Mouse (Mus musculus) left cerebral cortex, postnatal 4 days (tissue): ENCODE measurements around the gene Igf1r. TPM values are rescaled to one million over a fixed set of nuclear protein-coding genes. Genes with fewer than 3 reads are reported as not detected.

Source experiments
- DNase-seq: peaks from one replicate; pipeline ENCODE4 v3.0.0-alpha.2; 2022
- intact Hi-C: fragments of 180-260 bp; cut with DNase I; formaldehyde crosslinking; loops from one replicate; pipeline ENCODE4 v1.15.1; 2025
- total RNA-seq, 2 experiments: library from RNA; stranded (reverse); gene quantifications; 2 replicates each; pipeline ENCODE4 v1.2.3; 2021

Igf1r gene
- total RNA-seq, 2 experiments from 2014 or later: 64.2 to 70.0 TPM

GRCm38 (mm10) chr7:68071050-68071449, 118.4 kb downstream of the Igf1r start:
- intact Hi-C loops: no loop called here
- DNase-seq: no peak

DNA sequence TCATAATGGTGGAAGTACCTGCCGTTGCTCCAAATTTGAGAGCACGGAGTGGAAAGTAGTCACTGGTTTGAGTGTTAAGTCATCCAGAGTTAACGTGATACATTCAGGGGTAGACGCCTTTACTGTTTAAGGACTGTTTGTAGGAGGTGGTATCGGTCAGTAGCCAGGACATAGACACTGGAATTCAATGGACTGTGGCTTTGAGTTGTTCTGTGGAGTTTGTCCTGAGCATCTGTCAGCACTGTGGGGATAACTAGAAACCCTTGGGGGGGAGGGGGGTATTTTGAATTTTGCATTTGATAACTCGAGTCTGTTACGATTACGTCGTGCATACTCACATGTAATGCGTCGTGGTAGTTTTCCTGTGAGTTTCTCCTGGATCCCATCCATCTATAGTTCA, 119.1 kb downstream of the Igf1r start:
- intact Hi-C loops: no loop called here
- DNase-seq: no peak

- intact Hi-C loops: no loop called here
- no peak for DNase-seq
Measured at GRCm38 (mm10) chr7:68072524-68073459, 120.2 kb downstream of the Igf1r start.

- intact Hi-C loops: no loop called here
- no peak for DNase-seq
Measured at GRCm38 (mm10) chr7:68073460-68073806, 120.8 kb downstream of the Igf1r start.

DNA sequence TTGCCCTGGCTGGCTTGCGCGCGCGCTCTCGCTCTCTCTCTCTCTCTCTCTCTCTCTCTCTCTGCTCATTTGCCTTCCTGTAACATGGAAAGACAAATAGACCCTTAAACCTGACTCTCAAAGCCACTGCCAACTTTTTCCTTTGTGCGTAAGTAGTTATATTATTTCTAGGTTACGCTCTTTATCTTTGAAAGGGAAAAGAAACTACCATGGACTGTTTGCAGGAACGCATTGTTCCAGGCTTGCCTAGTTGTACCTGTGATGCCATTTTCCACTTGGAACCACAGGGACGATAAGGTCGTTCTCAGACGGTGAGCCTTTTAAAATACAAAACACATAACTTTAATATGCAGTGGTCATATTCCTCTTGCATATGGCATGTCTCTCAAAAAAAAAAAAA, 122.1 kb downstream of the Igf1r start:
- no peak for DNase-seq
- intact Hi-C loops: no loop called here

- intact Hi-C loops: no loop called here
- no peak for DNase-seq
Measured at GRCm38 (mm10) chr7:68075401-68075800, 122.8 kb downstream of the Igf1r start.

DNA sequence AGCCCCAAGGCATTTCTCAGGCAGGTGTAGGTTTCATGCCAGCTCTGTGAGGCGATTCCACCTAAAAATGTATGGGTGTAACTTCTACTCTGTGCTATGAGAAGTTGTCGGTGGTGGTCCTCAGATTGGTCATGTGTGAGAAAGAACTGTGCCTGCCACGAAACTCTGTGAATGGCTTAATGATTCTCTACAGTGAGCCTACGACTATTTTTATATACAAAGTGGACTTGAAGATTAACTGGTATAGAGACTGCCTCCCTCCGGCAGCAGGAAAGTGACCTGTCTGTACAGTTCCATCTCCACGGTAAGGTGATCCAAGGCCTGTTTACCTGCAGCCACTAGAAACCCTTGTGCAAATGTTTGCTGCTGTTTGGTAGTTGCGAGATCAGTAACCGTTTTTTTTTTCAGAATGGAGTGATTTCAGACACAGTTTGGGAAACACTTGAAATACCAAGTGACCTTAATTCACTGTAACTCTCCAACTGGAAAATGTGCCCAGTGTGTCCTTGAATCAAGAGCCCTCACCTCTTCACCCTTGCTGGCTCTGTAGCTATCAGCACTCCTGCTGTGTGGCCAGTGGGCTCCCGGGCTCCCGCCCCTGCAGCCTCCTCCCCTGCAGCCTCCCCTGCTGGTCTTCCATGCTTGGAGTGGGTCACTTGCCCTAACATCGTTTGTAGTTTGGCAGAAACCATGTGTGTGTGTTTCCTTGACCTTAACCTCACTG, 127.7 kb downstream of the Igf1r start:
- intact Hi-C loops: no loop called here

GRCm38 (mm10) chr7:68085338-68085737, 132.7 kb downstream of the Igf1r start:
- peak; percentile 64 for DNase-seq
- intact Hi-C loops: no loop called here

More for the DNA sequence above, 127.7 kb downstream of the Igf1r start:
- no peak for DNase-seq

DNA sequence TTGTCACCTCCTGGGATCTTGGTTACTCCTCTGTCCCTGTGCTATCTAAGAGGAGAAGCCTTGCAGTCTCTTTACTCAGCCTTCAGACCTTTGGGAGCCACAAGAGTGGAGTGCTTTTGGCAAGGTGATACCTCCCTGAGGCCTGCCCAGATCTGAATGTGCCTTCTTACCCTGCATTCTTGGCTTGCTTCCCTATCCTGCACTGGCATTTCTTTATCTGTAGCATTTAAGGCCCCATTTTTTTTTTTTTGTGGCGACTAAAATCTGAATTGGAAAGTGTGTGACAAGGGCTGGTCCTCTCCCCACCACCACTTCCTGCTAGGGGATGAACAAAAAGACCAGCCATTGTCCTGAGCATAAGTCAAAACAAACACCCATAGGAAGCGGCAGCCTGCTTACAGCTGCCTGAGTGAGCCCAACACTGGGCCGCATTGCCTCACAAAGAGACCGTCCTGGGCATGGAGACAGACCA, 133.3 kb downstream of the Igf1r start:
- DNase-seq: no peak
- intact Hi-C loops: no loop called here

GRCm38 (mm10) chr7:68087496-68087895, 134.9 kb downstream of the Igf1r start:
- no peak for DNase-seq
- intact Hi-C loops: no loop called here

DNA sequence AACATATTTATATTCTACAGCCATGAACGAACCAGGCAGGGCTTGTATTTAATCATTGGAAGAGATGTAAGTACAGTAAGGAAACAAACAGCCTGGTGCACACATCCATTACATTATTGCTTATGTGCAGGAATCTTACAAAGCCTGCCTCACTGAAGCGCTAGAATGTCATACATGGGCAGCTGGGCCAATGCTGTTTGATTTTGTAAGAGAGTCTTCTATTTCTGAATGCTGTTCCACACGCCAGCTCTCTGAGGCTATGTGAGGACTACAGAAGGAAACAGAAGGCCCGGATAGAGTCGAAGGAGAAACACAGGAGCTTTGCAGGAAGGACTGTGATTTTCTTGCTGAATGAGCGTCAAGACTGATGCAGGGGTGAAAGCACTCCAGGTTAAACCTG, 136.2 kb downstream of the Igf1r start:
- intact Hi-C loops: no loop called here
- DNase-seq: no peak

DNA sequence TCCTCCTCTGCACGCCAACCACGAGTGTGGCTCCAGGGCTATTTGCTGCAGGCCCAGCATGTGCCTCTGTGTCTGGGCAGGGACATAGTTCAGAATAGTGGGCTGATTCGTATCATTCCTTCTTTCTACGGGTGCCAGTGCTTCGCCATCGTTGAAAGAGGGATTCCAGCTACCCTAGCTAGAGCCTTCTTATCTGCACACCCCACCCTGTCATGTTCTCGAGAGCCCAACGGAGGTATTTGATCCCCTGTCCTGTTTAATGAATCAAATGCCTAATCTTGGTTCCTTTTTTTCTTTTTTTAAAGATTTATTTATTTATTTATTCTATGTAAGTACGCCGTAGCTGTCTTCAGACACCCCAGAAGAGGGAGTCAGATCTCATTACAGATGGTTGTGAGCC, 137.1 kb downstream of the Igf1r start:
- no peak for DNase-seq
- intact Hi-C loops: no loop called here

- intact Hi-C loops: no loop called here
- DNase-seq: no peak
Measured at GRCm38 (mm10) chr7:68090576-68090975, 137.9 kb downstream of the Igf1r start.

DNA sequence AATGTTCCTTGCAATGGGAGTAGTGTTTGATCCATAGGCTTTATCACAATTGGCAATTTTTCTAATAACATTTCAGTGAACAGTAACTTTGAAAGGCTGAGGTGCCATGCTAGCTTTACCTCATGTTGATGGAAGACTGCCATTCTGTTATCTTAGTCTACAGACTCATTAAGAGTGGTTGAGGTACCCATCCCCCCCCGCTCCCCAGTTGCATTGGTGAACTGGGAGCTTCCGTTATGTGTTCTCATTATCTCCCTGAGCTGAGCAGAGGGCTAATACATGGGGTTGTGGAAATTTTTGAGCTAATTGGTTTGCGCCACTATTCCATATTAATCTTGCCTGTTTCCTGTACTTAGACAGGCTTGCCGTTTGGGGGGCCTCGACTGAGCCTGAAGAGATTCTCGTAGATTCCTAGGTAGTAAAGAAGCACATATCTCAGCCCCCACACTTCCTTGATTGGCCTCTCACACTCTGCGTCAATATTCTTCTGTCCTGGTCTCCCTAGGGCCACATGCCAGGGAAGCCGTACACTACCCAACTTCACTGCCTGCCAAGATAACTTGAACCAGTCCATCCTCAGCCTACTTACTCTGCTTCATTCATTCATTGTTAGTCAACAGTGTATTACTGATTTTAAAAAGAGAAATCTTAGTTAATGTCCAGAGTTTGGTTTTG, 139.8 kb downstream of the Igf1r start:
- intact Hi-C loops: no loop called here
- DNase-seq: no peak

DNA sequence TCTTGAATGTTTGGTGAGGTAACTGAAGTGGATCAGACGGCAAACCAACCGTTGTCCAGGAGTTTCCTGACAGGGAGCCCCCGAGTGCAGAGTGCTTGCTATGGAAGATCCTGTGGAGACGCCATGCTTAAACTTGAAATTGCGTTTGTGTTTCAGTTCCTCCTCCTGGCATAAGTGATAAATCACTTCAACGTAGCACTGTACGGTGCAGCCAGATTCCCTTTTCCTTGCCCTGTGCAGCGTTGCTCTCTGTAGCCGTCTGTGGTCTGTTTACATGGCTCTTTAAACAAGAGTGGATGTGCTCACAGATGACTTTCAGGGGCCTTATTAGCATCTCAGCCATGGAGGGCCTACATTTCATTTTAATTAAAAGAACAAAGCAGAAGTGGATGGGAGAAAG, 141.2 kb downstream of the Igf1r start:
- no peak for DNase-seq
- intact Hi-C loops: no loop called here

- no peak for DNase-seq
- intact Hi-C loops: no loop called here
Measured at GRCm38 (mm10) chr7:68095574-68095973, 142.9 kb downstream of the Igf1r start.

DNA sequence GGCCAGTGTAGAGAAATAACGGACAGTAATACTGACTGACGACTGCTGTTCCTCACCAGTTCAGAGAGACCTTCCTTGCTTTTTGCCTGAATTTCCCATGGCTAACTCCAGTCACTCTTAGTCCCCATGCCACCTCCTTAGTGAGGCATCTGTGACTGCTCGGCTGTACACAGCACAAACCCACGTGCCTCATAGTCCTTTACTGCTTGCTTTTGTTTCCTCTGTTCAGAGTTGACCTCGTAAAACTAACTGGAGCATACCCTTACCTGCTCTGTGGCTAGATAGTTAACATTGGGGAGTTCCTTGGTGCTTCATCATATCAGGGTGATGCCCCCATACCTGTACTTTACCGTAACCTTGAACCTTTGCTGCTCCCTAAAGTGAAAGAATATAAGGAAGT, 143.8 kb downstream of the Igf1r start:
- no peak for DNase-seq
- intact Hi-C loops: no loop called here

GRCm38 (mm10) chr7:68097081-68097836, 144.6 kb downstream of the Igf1r start:
- intact Hi-C loops: no loop called here
- DNase-seq: no peak

DNA sequence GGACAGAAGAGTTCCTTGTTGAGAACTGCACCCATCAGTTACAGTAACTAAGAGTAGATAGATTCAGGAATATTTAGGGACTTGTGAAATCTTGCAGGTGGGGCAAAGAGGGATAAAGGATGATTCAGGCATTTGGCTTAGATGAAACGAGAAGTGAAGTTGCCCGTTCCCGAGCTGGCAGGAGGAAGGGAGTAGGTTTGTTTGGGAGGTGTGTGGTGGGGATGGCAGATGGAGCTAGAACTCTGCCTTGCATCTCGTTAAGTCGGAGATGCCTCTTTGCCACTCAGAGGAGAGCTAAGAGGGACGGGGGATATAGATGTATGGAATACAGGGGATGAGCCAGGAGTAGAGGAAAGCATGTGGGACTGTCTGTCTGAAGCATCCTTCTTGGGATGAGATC, 145.5 kb downstream of the Igf1r start:
- DNase-seq: no peak
- intact Hi-C loops: no loop called here

DNA sequence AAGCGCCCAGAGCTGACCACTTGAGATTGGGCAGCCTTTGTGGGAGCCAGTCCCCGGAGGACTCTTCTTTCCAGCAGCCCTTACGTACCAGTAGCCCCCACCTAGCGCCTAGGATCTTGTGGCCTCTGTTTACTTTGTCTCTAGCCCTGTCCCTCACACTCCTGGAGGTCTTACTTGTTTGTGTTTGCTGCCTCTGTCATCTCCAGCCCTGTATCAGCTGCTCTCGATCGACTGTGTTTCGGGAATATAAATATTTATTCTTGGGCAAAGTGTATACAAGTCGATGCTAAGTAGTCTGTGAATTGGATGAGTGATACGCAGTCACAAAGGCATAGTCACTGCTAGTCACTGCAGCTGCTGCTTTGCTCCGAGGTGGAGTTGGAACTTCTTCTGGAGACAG, 147.8 kb downstream of the Igf1r start:
- intact Hi-C loops: no loop called here
- DNase-seq: no peak
